Mouse (Mus musculus) small intestine, adult 2 months (tissue): ENCODE data around the gene Mlph. TPM values are rescaled to one million over a fixed set of nuclear protein-coding genes. Genes with fewer than 3 reads are reported as not detected.

Experiments used
- H3K27ac ChIP-seq: fragments of 200-500 bp; 2 replicates; pipeline ENCODE4 v1.5.1; 2012; ENCODE audit warnings: low read depth, low read length, control low read depth, inconsistent platforms; ENCODE audit not compliant: insufficient read depth
- H3K27me3 ChIP-seq: fragments of 200-500 bp; 2 replicates; pipeline ENCODE4 v1.6.1; 2012; ENCODE audit warnings: mild to moderate bottlenecking, moderate library complexity, low read length, inconsistent platforms; ENCODE audit not compliant: control insufficient read depth, insufficient read depth
- H3K36me3 ChIP-seq: fragments of 200-500 bp; 2 replicates; pipeline ENCODE4 v1.6.1; 2012; ENCODE audit warnings: mild to moderate bottlenecking, low read length, control low read depth, inconsistent platforms; ENCODE audit not compliant: control insufficient read depth, insufficient read depth
- H3K4me1 ChIP-seq: fragments of 200-500 bp; 2 replicates; pipeline ENCODE4 v1.6.1; 2012; ENCODE audit warnings: low read length, inconsistent platforms, mixed read lengths; ENCODE audit not compliant: control insufficient read depth, insufficient read depth, insufficient read length
- H3K4me3 ChIP-seq: fragments of 200-500 bp; 2 replicates; pipeline ENCODE4 v1.5.1; 2012; ENCODE audit warnings: low read depth, mild to moderate bottlenecking, control low read depth, inconsistent platforms, low read length, moderate library complexity
- CTCF ChIP-seq: fragments of 200-500 bp; IDR thresholded peaks from 2 replicates; pipeline ENCODE4 v1.5.1; 2012; ENCODE audit warnings: low read depth, mild to moderate bottlenecking, control low read depth, inconsistent platforms, low read length, moderate library complexity, mixed read lengths; ENCODE audit not compliant: insufficient replicate concordance, insufficient read length; ENCODE audit errors: extremely low read depth
- POLR2A ChIP-seq: fragments of 200-500 bp; IDR thresholded peaks from 2 replicates; pipeline ENCODE4 v1.6.1; 2012; ENCODE audit warnings: low read depth, mild to moderate bottlenecking, control low read depth, inconsistent platforms, low read length, moderate library complexity
- WGBS: fragments of 180-500 bp; shearing (Covaris S2); methylation state at CpG from one replicate; pipeline ENCODE4 v1.1.7; 2018; 5-methylcytosine and 5-hydroxymethylcytosine counted together
- polyA plus RNA-seq: library from polyadenylated mRNA; depleted of rRNA; stranded (reverse); fragments of >200 nt; gene quantifications from 2 replicates; pipeline ENCODE4 v1.2.3, GENCODE M21; 2012

Gene Mlph
- polyA plus RNA-seq, 1 experiment = 17.6 TPM

GRCm38 (mm10) chr1:90909161-90909560 is 5.7 kb upstream of the Mlph start:
- Histone ChIP-seq H3K36me3 (no peaks in the 10 kb centered on the region), H3K4me1 (peaks cover 16% of the 10 kb centered on the region), H3K4me3 (no peak overlapping the region), H3K27ac (no peak overlapping the region), H3K27me3 (no peaks in the 10 kb centered on the region)
- TF ChIP-seq POLR2A (no peak), CTCF (no peak)

- Histone ChIP-seq H3K4me3 (peak overlapping the region; percentile 48), H3K4me1 (peaks cover 18% of the 10 kb centered on the region), H3K36me3 (no peaks in the 10 kb centered on the region), H3K27ac (peak overlapping the region; percentile 10; the same call in 1 of the 2 replicates), H3K27me3 (no peaks in the 10 kb centered on the region)
- WGBS = 10% methylated on average over 17 of the region's 17 CpGs
- TF ChIP-seq CTCF = peak; percentile 53; the same call in 1 of the 2 replicates
- TF ChIP-seq POLR2A = no peak
These were observed 5.2 kb upstream of the Mlph start for GRCm38 (mm10) chr1:90909631-90910152.

- Histone ChIP-seq H3K27me3 (no peaks in the 10 kb centered on the region), H3K4me1 (peaks cover 42% of the 10 kb centered on the region), H3K36me3 (no peaks in the 10 kb centered on the region), H3K4me3 (no peak overlapping the region), H3K27ac (no peak overlapping the region)
- TF ChIP-seq POLR2A = no peak
- TF ChIP-seq CTCF = no peak
- WGBS = 80% methylated on average over 6 of the region's 6 CpGs
These were observed 1.7 kb upstream of the Mlph start for GRCm38 (mm10) chr1:90913231-90913630.

GRCm38 (mm10) chr1:90917509-90917908 is 2.6 kb downstream of the Mlph start:
- 0 out of 2 replicates have a peak, but pooled peaks cover 2% of the 10 kb centered on the region for H3K36me3 ChIP-seq
- no peaks in the 10 kb centered on the region for H3K27me3 ChIP-seq
- TF ChIP-seq POLR2A (no peak), CTCF (no peak)
- no peak overlapping the region for H3K4me3 ChIP-seq
- H3K4me1 ChIP-seq = peaks cover 39% of the 10 kb centered on the region
- 42% methylated on average over 6 of the region's 6 CpGs for WGBS
- 0 out of 2 replicates have a peak overlapping the region, but pooled peaks have one; percentile 36 for H3K27ac ChIP-seq

GRCm38 (mm10) chr1:90921687-90922086 is 6.8 kb downstream of the Mlph start:
- Histone ChIP-seq H3K36me3 (0 out of 2 replicates have a peak, but pooled peaks cover 2% of the 10 kb centered on the region), H3K27ac (peak overlapping the region; percentile 29), H3K4me3 (no peak overlapping the region), H3K27me3 (no peaks in the 10 kb centered on the region; the same call in 1 of the 2 replicates), H3K4me1 (peaks cover 36% of the 10 kb centered on the region)
- WGBS = 37% methylated on average over 9 of the region's 9 CpGs
- TF ChIP-seq CTCF (no peak), POLR2A (no peak)

GRCm38 (mm10) chr1:90926030-90926429 is 11.1 kb downstream of the Mlph start:
- Histone ChIP-seq H3K27me3 (no peaks in the 10 kb centered on the region; the same call in 1 of the 2 replicates), H3K4me1 (peaks cover 36% of the 10 kb centered on the region), H3K4me3 (no peak overlapping the region), H3K36me3 (peaks cover 11% of the 10 kb centered on the region), H3K27ac (peak overlapping the region; percentile 44; the same call in 1 of the 2 replicates)
- WGBS = 46% methylated on average over 4 of the region's 4 CpGs
- TF ChIP-seq CTCF = no peak
- TF ChIP-seq POLR2A = no peak

- peak overlapping the region; percentile 88 for H3K27ac ChIP-seq
- peaks cover 16% of the 10 kb centered on the region for H3K36me3 ChIP-seq
- H3K4me1 ChIP-seq = peaks cover 27% of the 10 kb centered on the region
- 14% methylated on average over 15 of the region's 15 CpGs for WGBS
- H3K4me3 ChIP-seq = peak overlapping the region; percentile 10
- H3K27me3 ChIP-seq = no peaks in the 10 kb centered on the region; the same call in 1 of the 2 replicates
- no peak for TF ChIP-seq POLR2A
- TF ChIP-seq CTCF = no peak
These were observed 12.4 kb downstream of the Mlph start for GRCm38 (mm10) chr1:90927308-90927707.

- no peak for TF ChIP-seq CTCF
- TF ChIP-seq POLR2A = no peak
- Histone ChIP-seq H3K27me3 (no peaks in the 10 kb centered on the region; the same call in 1 of the 2 replicates), H3K36me3 (peaks cover 16% of the 10 kb centered on the region), H3K4me1 (peaks cover 20% of the 10 kb centered on the region), H3K4me3 (0 out of 2 replicates have a peak overlapping the region, but pooled peaks have one; percentile 1), H3K27ac (peak overlapping the region; percentile 56)
- 34% methylated on average over 23 of the region's 23 CpGs for WGBS
These were observed 13.2 kb downstream of the Mlph start for GRCm38 (mm10) chr1:90927929-90928574.
